Mouse (Mus musculus): ENCODE results near the gene Mcoln2. TPM values are rescaled to one million over a fixed set of nuclear protein-coding genes. Genes with fewer than 3 reads are reported as not detected.

Mcoln2 gene
- polyA plus RNA-seq, 1 experiment from 2014 or later = 1.1 TPM

- 81% methylated on average over 4 of the region's 4 CpGs for whole genome bisulfite sequencing
- Histone ChIP-seq H3K36me3 (no peaks in the 10 kb centered on the region), H3K4me2 (replicated peaks) (no peak overlapping the region), H3K4me3 (replicated peaks) (no peak overlapping the region), H3K27me3 (no peaks in the 10 kb centered on the region), H3K9me3 (replicated peaks) (no peaks in the 10 kb centered on the region), H3K27ac (replicated peaks) (no peak overlapping the region), H3K4me1 (no peaks in the 10 kb centered on the region), H3K9ac (no peak overlapping the region)
- ATAC-seq (ENCODE audit: insufficient number of reproducible peaks, low FRiP score, low TSS enrichment, low read depth) = no peak
These were observed 12.6 kb downstream of the Mcoln2 start for GRCm38 (mm10) chr3:146162197-146162596.

- H3K27me3 ChIP-seq = no peaks in the 10 kb centered on the region
- no peak overlapping the region for H3K4me3 ChIP-seq (replicated peaks)
- no peak overlapping the region for H3K9ac ChIP-seq
- H3K4me1 ChIP-seq = no peaks in the 10 kb centered on the region
- H3K9me3 ChIP-seq (replicated peaks) = no peaks in the 10 kb centered on the region
- no peak overlapping the region for H3K4me2 ChIP-seq (replicated peaks)
- WGBS = 76% methylated on average over 4 of the region's 4 CpGs
- no peak overlapping the region for H3K27ac ChIP-seq (replicated peaks)
- ATAC-seq (ENCODE audit: insufficient number of reproducible peaks, low FRiP score, low TSS enrichment, low read depth) = no peak
- H3K36me3 ChIP-seq = no peaks in the 10 kb centered on the region
These were observed 19.7 kb downstream of the Mcoln2 start for GRCm38 (mm10) chr3:146169356-146169755.

GRCm38 (mm10) chr3:146173030-146173429, 23.4 kb downstream of the Mcoln2 start:
- no peak overlapping the region for H3K4me2 ChIP-seq (replicated peaks)
- H3K9ac ChIP-seq = no peak overlapping the region
- no peak for ATAC-seq (ENCODE audit: insufficient number of reproducible peaks, low FRiP score, low TSS enrichment, low read depth)
- no peaks in the 10 kb centered on the region for H3K9me3 ChIP-seq (replicated peaks)
- no peak overlapping the region for H3K4me3 ChIP-seq (replicated peaks)
- H3K27me3 ChIP-seq = no peaks in the 10 kb centered on the region
- H3K27ac ChIP-seq (replicated peaks) = no peak overlapping the region
- 74% methylated on average over 5 of the region's 5 CpGs for WGBS
- H3K4me1 ChIP-seq = no peaks in the 10 kb centered on the region
- H3K36me3 ChIP-seq = no peaks in the 10 kb centered on the region

- no peaks in the 10 kb centered on the region for H3K4me1 ChIP-seq
- H3K4me2 ChIP-seq (replicated peaks) = no peak overlapping the region
- no peak overlapping the region for H3K4me3 ChIP-seq (replicated peaks)
- no peaks in the 10 kb centered on the region for H3K36me3 ChIP-seq
- H3K9me3 ChIP-seq (replicated peaks) = no peaks in the 10 kb centered on the region
- no peak for ATAC-seq (ENCODE audit: insufficient number of reproducible peaks, low FRiP score, low TSS enrichment, low read depth)
- no peak overlapping the region for H3K27ac ChIP-seq (replicated peaks)
- WGBS = 86% methylated on average over 9 of the region's 9 CpGs
- H3K27me3 ChIP-seq = no peaks in the 10 kb centered on the region
- H3K9ac ChIP-seq = no peak overlapping the region
These were observed 24.6 kb downstream of the Mcoln2 start for GRCm38 (mm10) chr3:146174215-146174614.

GRCm38 (mm10) chr3:146177295-146177694, 27.7 kb downstream of the Mcoln2 start:
- no peaks in the 10 kb centered on the region for H3K36me3 ChIP-seq
- no peak overlapping the region for H3K4me3 ChIP-seq (replicated peaks)
- no peaks in the 10 kb centered on the region; the same call in 1 of the 2 replicates for H3K27me3 ChIP-seq
- WGBS = 72% methylated on average over 7 of the region's 7 CpGs
- peak overlapping the region; percentile 58; the same call in 1 of the 2 replicates for H3K4me2 ChIP-seq (replicated peaks)
- H3K9ac ChIP-seq = no peak overlapping the region
- no peak for ATAC-seq (ENCODE audit: insufficient number of reproducible peaks, low FRiP score, low TSS enrichment, low read depth)
- H3K27ac ChIP-seq (replicated peaks) = no peak overlapping the region
- H3K9me3 ChIP-seq (replicated peaks) = no peaks in the 10 kb centered on the region
- no peaks in the 10 kb centered on the region for H3K4me1 ChIP-seq

GRCm38 (mm10) chr3:146177748-146178582, 28.3 kb downstream of the Mcoln2 start:
- Histone ChIP-seq H3K36me3 (no peaks in the 10 kb centered on the region), H3K9me3 (replicated peaks) (no peaks in the 10 kb centered on the region), H3K27me3 (no peaks in the 10 kb centered on the region; the same call in 1 of the 2 replicates), H3K27ac (replicated peaks) (no peak overlapping the region), H3K4me2 (replicated peaks) (peak overlapping the region; percentile 58), H3K4me1 (no peaks in the 10 kb centered on the region), H3K9ac (no peak overlapping the region), H3K4me3 (replicated peaks) (peak overlapping the region; percentile 34)
- ATAC-seq (ENCODE audit: insufficient number of reproducible peaks, low FRiP score, low TSS enrichment, low read depth) = peak; percentile 58
- WGBS = 5% methylated on average over 16 of the region's 16 CpGs

- no peak for ATAC-seq (ENCODE audit: insufficient number of reproducible peaks, low FRiP score, low TSS enrichment, low read depth)
- Histone ChIP-seq H3K9ac (no peak overlapping the region), H3K27ac (replicated peaks) (no peak overlapping the region), H3K9me3 (replicated peaks) (no peaks in the 10 kb centered on the region), H3K36me3 (no peaks in the 10 kb centered on the region), H3K4me1 (no peaks in the 10 kb centered on the region), H3K27me3 (no peaks in the 10 kb centered on the region; the same call in none of the 2 replicates), H3K4me2 (replicated peaks) (no peak overlapping the region), H3K4me3 (replicated peaks) (no peak overlapping the region)
- WGBS = 37% methylated on average over 2 of the region's 2 CpGs
These were observed 30.7 kb downstream of the Mcoln2 start for GRCm38 (mm10) chr3:146180341-146180740.

GRCm38 (mm10) chr3:146180986-146181385, 31.4 kb downstream of the Mcoln2 start:
- 37% methylated on average over 3 of the region's 3 CpGs for WGBS
- H3K27me3 ChIP-seq = no peaks in the 10 kb centered on the region; the same call in none of the 2 replicates
- no peak overlapping the region for H3K4me3 ChIP-seq (replicated peaks)
- no peak overlapping the region for H3K9ac ChIP-seq
- no peak overlapping the region for H3K4me2 ChIP-seq (replicated peaks)
- H3K36me3 ChIP-seq = no peaks in the 10 kb centered on the region
- H3K9me3 ChIP-seq (replicated peaks) = no peaks in the 10 kb centered on the region
- H3K27ac ChIP-seq (replicated peaks) = no peak overlapping the region
- no peaks in the 10 kb centered on the region for H3K4me1 ChIP-seq
- no peak for ATAC-seq (ENCODE audit: insufficient number of reproducible peaks, low FRiP score, low TSS enrichment, low read depth)

GRCm38 (mm10) chr3:146184992-146185657, 35.5 kb downstream of the Mcoln2 start:
- no peaks in the 10 kb centered on the region; the same call in none of the 2 replicates for H3K27me3 ChIP-seq
- H3K4me1 ChIP-seq = no peaks in the 10 kb centered on the region
- no peaks in the 10 kb centered on the region for H3K36me3 ChIP-seq
- no peak overlapping the region for H3K4me3 ChIP-seq (replicated peaks)
- ATAC-seq (ENCODE audit: insufficient number of reproducible peaks, low FRiP score, low TSS enrichment, low read depth) = no peak
- 22% methylated on average over 13 of the region's 13 CpGs for WGBS
- H3K9me3 ChIP-seq (replicated peaks) = no peaks in the 10 kb centered on the region
- no peak overlapping the region for H3K27ac ChIP-seq (replicated peaks)
- H3K4me2 ChIP-seq (replicated peaks) = no peak overlapping the region
- no peak overlapping the region for H3K9ac ChIP-seq

GRCm38 (mm10) chr3:146186033-146186432, 36.4 kb downstream of the Mcoln2 start:
- H3K9ac ChIP-seq = no peak overlapping the region
- H3K4me1 ChIP-seq = no peaks in the 10 kb centered on the region
- no peaks in the 10 kb centered on the region; the same call in none of the 2 replicates for H3K27me3 ChIP-seq
- H3K4me2 ChIP-seq (replicated peaks) = no peak overlapping the region
- H3K4me3 ChIP-seq (replicated peaks) = no peak overlapping the region
- ATAC-seq (ENCODE audit: insufficient number of reproducible peaks, low FRiP score, low TSS enrichment, low read depth) = no peak
- no peaks in the 10 kb centered on the region for H3K36me3 ChIP-seq
- WGBS = 57% methylated on average over 10 of the region's 10 CpGs
- no peak overlapping the region for H3K27ac ChIP-seq (replicated peaks)
- H3K9me3 ChIP-seq (replicated peaks) = no peaks in the 10 kb centered on the region

- Histone ChIP-seq H3K9ac (no peak overlapping the region), H3K36me3 (no peaks in the 10 kb centered on the region), H3K4me2 (replicated peaks) (no peak overlapping the region), H3K27ac (replicated peaks) (no peak overlapping the region), H3K27me3 (no peaks in the 10 kb centered on the region), H3K9me3 (replicated peaks) (no peaks in the 10 kb centered on the region), H3K4me1 (no peaks in the 10 kb centered on the region), H3K4me3 (replicated peaks) (no peak overlapping the region)
- WGBS = 64% methylated on average over 10 of the region's 10 CpGs
- no peak for ATAC-seq (ENCODE audit: insufficient number of reproducible peaks, low FRiP score, low TSS enrichment, low read depth)
These were observed 40.3 kb downstream of the Mcoln2 start for GRCm38 (mm10) chr3:146189933-146190332.
